In genomic region chr13:117026276-117026780, GRCm38 (mm10) we compare ENCODE assay signal across 7 mouse cellular contexts. TPM values are rescaled to one million over a fixed set of nuclear protein-coding genes. Genes with fewer than 3 reads are reported as not detected.
A peak's percentile ranks its signal among the peaks of the same experiment; 100 is the strongest.
DNase-seq lines count a peak whose midpoint lies in the region; ATAC-seq and TF ChIP-seq lines count a peak whose summit lies in the region.

No protein-coding gene starts in this region.

- no peak for TF ChIP-seq EP300 in liver, postnatal 0 days (IDR thresholded peaks at IDR 0.05; ENCODE audit: low read depth)

- no peak for DNase-seq in lung, postnatal 36 days
- DNase-seq in forelimb bud, embryonic 11.5 days (ENCODE audit: low read depth, low spot score), result peak; percentile 20
- no peak for DNase-seq in liver, postnatal 0 days
- no peak for DNase-seq in adrenal gland, adult 2 months
- no peak for DNase-seq in cerebellum, postnatal 25 days
- no peak for DNase-seq in cerebellum, postnatal 36 days

- no peaks in the 10 kb centered on the region for H3K27me3 ChIP-seq in lung, embryonic 15.5 days
- H3K27me3 ChIP-seq in liver, postnatal 0 days (ENCODE audit: insufficient read depth, low read length), result peaks cover 28% of the 10 kb centered on the region

- peaks cover 14% of the 10 kb centered on the region; the same call in 1 of the 2 replicates for H3K4me1 ChIP-seq in lung, embryonic 15.5 days
- H3K4me1 ChIP-seq in liver, postnatal 0 days (ENCODE audit: insufficient read depth), result peaks cover 7% of the 10 kb centered on the region; the same call in 1 of the 2 replicates

- H3K27ac ChIP-seq in lung, embryonic 15.5 days, result no peak overlapping the region
- no peak overlapping the region for H3K27ac ChIP-seq in liver, postnatal 0 days (ENCODE audit: low read depth)

- H3K4me2 ChIP-seq in lung, embryonic 15.5 days, result peak overlapping the region; percentile 89
- H3K4me2 ChIP-seq in liver, postnatal 0 days (ENCODE audit: low read depth, low read length), result peak overlapping the region; percentile 85; the same call in 1 of the 2 replicates

- no peak for ATAC-seq in lung, embryonic 15.5 days (ENCODE audit: borderline replicate concordance, extremely low read depth, low FRiP score, low TSS enrichment)
- no peak for ATAC-seq in liver, postnatal 0 days

- H3K4me3 ChIP-seq in lung, embryonic 15.5 days, result peak overlapping the region; percentile 74; the same call in 1 of the 2 replicates
- peak overlapping the region; percentile 68; the same call in 1 of the 2 replicates for H3K4me3 ChIP-seq in liver, postnatal 0 days (ENCODE audit: low read depth, low read length)

- 64% methylated on average over 7 of the region's 7 CpGs for WGBS in lung, embryonic 15.5 days
- 72% methylated on average over 7 of the region's 7 CpGs for WGBS in liver, postnatal 0 days (ENCODE audit: insufficient replicate concordance)

- H3K36me3 ChIP-seq in lung, embryonic 15.5 days, result no peaks in the 10 kb centered on the region
- no peaks in the 10 kb centered on the region for H3K36me3 ChIP-seq in liver, postnatal 0 days (replicated peaks; ENCODE audit: insufficient read depth, low read length)

- TF ChIP-seq CTCF in liver, postnatal 0 days (IDR thresholded peaks at IDR 0.05; ENCODE audit: low read depth), result no peak

- 0 out of 2 replicates have a peak overlapping the region, but pooled peaks have one; percentile 82 for H3K9ac ChIP-seq in lung, embryonic 15.5 days
- H3K9ac ChIP-seq in liver, postnatal 0 days (replicated peaks), result no peak overlapping the region

- H3K9me3 ChIP-seq in lung, embryonic 15.5 days, result no peaks in the 10 kb centered on the region
- H3K9me3 ChIP-seq in liver, postnatal 0 days (ENCODE audit: low read length), result no peaks in the 10 kb centered on the region

RNA-seq across cellular contexts. Expression of gene Parp8, which starts 1.0 kb away (rescaled TPM):
- polyA plus RNA-seq in lung, embryonic 15.5 days (2015; fragmentation: Nextera tagmentation; extraction: Ambion mirVana), result 9.2 and 10.3 TPM in 2 replicates
- polyA plus RNA-seq in liver, postnatal 0 days (2015; fragmentation: Nextera tagmentation; extraction: Ambion mirVana), result 2.0 and 2.2 TPM in 2 replicates
- 10 to 100 TPM; 10.3 to 14.1 TPM for total RNA-seq in adrenal gland, adult 2 months (2021)
- 2.9 and 3.5 TPM in 2 replicates for polyA plus RNA-seq in adrenal gland, adult 2 months (2012; rRNA removed)
